Mouse (Mus musculus) brain, adult 10 weeks (tissue): ENCODE data around the gene Foxn2. TPM values are rescaled to one million over a fixed set of nuclear protein-coding genes. Genes with fewer than 3 reads are reported as not detected.

Experiments used
- polyA plus RNA-seq: library from polyadenylated mRNA; stranded (reverse); fragments of 350-450 nt; fragmentation: Illumina TruSeq; extraction: RNeasy Lipid Tissue Mini Kit (QIAGEN cat#74804); gene quantifications from one replicate; pipeline ENCODE4 v1.2.3, GENCODE M21; 2015; ENCODE audit warnings: low read depth, low replicate concordance

Foxn2 gene
- polyA plus RNA-seq: 9.0 TPM

DNA sequence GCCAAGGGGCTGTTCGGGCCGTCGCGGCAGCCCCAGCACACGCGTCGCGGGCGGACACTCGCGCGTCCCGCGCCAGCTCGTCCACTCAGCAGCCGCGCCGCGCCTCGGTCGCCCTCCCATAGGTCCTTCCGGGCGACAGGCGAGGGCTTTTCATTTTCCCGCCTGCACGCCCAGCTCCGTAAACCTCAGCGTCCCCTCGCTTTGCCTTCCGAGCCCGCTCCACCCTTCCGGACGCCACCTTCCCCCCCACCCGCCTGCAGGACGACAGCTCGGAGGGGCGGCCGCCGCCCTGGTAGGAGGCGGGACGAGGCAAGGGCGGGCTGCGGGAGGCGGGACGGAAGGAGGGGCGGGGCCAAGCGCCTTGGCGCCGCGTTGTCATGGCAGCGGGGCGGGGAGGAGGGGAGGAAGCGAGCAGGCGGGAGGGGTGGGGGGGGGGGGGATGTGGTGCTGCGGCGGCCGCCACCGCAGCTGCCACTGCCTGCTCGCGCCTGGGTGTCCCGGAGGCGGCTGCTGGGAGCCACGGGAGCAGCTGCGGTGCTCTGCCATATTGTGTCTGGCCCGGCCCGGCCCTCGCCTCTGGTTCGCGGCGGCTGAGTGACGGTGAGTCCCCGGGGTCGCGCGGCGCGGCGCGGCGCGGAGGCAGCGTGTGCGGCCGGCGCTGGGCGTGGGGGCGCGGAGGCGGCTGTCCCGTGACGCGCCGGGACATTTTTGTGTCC, at the start of gene Foxn2:
Gene Foxn2 (plus strand): TSS at position 427 of the 716 bp plus-strand sequence.

DNA sequence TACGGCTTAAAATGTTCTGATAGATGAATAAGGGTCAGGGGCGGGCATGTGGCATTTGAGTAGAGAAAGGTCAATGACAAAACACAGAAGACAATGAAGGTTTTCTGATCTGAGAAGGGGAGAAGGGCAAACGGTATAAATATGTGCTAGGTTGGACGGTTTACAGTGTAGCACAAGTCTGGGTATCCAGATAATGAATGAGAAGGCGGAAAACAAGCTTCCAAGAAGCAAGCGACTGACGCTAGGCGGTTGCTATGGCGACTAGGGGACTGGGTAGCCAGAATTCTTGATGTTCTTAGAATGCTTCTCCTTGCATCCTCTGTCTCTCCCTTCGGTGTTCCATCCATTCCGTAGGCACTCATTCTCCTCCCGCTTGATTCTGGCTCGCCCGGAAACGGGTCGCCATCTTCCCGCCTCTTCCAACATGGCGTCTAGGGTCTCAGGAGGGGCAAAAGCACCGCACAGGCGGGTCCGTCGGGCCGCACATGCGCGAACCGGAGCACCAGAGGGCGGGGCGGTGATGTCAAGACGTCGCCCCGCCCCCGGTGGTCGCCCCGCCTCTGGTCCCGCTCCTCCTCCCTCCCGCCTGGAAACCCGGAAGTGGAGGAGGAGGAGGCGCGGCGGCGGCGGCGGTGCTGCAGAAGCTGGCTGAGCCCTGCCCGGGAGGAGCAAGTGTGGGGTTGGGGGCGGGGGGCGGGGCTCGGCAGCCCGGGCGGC, 89.2 kb downstream of the Foxn2 start, which contains the start of gene Ppp1r21:
Gene Ppp1r21 (plus strand): TSS at position 600 of the 717 bp plus-strand sequence.

Other genes with a start within 250 kb of the Foxn2 start
- gene Ppp1r21, start 89.4 kb downstream of the Foxn2 start, polyA plus RNA-seq: 78.5 TPM
- gene Ston1, start 157.0 kb downstream of the Foxn2 start, polyA plus RNA-seq: 2.2 TPM
- gene Gtf2a1l, start 227.9 kb downstream of the Foxn2 start, polyA plus RNA-seq: not detected